Mouse (Mus musculus): ENCODE measurements around the gene Rnf2.

The Rnf2 gene

DNA sequence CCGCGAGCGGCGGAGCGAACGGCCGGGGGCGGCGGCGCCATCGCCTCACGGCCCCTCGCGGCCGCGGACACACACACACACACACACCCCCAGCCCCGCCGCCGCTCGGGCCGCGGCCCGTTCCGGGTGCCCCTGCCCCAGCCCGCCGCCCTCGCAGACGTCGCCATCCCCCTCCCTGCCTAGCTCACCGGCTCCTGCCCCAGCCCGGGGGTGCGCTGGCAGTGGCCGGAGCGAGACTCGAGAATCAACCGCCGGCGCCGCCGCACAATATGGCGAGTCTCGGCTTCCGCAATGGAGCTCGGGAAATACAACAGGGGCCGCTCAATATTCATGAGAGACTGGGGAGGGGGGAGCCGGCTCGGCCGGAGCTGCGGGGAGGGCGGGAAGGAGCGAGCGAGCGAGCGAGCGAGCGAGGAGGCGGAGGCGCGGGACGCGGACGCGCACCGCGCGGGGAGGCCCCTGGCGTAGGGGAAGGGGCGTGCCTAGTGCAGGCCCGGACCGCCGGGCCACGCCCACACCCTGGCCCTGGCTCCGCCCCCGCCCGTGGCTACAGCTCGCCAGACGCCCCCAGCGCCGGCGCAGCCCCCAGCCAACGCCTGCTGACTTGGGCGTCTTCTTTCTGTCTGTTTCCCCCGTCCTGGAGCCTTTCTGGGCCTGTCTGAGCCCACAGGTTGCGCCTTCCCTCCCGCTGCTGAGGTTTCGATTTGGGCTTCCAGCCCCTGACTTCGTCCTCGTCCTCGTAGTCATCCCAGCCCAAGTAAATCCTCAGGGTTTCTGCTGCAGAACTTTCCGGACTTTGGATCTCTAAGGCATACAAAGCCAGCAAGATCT is at the start of gene Rnf2:
TSS of gene Rnf2 (minus strand) at position 425 of the 831 bp plus-strand sequence.
- DNase-seq: peak; percentile 96

- no peak for DNase-seq
Observed at GRCm38 (mm10) chr1:151549794-151550193, 49.0 kb upstream of the Rnf2 start.

GRCm38 (mm10) chr1:151548896-151549610 is 48.3 kb upstream of the Rnf2 start:
- DNase-seq: no peak

DNA sequence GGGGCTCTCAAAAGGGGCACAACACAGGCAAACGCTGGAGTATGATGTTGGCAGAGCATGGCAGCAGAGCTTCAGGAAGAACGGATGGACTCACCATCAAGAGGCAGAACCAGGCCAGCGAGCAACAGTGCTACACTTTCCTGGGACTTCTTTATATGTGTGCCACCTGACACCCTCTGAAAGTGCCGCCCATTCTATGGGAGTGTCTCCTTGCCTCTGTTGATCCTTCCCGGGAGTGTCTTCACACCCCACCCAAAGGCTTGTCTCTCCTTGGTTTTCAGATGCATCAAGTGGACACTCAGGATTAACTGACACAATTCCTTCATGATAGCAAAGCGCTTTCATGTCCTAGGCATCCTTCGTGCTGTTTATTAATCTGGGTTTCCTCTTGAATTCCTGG is 44.8 kb upstream of the Rnf2 start:
- no peak for DNase-seq

GRCm38 (mm10) chr1:151544581-151544980 is 43.8 kb upstream of the Rnf2 start:
- no peak for DNase-seq

GRCm38 (mm10) chr1:151543796-151544477 is 43.2 kb upstream of the Rnf2 start:
- no peak for DNase-seq

- no peak for DNase-seq
Observed at GRCm38 (mm10) chr1:151526701-151527100, 25.9 kb upstream of the Rnf2 start.

DNA sequence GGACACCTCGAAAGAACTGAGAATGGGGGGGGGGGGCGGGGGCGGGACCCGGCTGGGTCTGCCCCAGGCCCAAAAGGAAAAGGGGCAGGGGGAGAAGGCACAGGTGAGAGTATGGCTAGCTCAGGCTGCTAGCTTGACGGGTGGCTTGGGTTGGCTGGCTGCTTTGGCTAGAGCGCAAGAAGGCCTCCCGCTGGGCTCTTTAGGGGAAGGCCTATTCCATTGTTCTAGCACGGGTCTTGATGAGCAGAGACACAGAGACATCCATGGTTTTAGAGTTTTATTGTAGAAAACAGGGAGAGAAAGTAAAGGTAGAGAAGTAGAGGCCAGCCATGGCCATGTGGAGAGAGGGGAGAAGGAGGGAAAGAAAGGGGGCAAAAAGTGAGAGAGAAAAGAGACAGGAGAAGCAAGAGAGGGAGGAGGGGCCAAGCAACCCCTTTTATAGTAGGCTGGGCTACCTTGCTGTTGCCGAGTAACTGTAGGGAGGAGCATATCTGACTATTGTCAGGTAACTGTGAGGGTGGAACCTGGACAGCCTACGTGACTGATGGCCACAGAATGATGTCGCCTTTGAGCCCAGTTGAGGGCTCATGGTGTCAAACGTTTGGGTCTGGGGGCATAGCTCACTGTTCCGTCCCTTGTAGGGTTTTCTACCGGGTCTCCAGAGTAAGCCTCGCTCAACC is 17.0 kb upstream of the Rnf2 start:
- no peak for DNase-seq

DNA sequence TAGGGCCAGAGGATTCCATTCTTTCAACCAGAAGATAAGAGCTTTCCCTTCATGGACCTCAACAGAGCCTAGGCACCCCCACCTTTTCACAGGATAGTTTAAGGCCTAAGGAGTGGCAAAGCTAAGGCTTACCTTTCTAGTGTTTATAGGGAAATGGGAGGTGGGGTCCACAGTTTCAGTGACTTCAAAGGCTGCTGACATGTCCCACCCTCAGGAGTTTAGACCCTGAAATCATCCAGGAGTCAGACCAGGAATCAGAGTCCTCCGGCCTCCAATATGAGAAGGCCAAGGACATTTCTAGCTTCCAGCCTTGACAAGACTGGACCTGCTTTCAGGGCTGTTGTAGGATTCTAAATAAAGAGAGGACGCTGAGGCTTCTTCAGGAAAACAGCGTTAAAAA is 16.1 kb upstream of the Rnf2 start:
- no peak for DNase-seq

GRCm38 (mm10) chr1:151515733-151516132 is 15.0 kb upstream of the Rnf2 start:
- no peak for DNase-seq

GRCm38 (mm10) chr1:151514119-151514518 is 13.4 kb upstream of the Rnf2 start:
- no peak for DNase-seq

GRCm38 (mm10) chr1:151510811-151511210 is 10.1 kb upstream of the Rnf2 start:
- DNase-seq: no peak

DNA sequence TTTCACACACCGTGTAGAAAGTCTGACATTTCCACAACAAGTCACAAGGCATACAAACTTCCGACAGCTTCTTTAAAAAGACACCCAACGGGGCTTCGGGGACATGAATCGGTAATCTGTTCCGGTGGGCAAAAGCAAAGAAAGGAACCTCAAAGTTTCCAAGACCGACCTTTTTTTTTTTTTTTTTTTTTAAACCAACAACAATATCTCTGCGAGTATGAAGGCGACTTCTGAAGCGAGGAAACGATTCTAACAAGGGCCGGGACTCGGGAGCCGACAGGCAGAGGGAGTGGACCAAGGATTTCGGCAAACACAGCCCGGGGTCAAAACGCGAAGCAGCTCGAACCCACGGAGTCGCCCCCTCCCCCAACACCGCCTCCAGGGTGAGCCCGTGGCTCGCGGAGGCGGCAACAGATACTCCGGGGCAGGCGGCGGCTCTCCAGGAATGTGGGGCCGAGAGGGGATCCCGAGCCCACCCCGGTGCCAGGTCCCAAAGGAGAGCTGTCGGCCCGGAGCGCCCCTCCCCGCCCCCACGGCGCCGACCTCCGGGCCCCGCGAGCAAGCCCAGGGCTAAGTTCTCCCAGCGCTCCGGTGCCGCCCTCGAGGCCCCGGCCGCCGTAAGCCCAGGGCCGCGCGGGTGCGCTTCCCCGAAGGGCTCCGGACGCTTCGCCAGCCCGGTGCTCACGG is 797 bp downstream of the Rnf2 start:
- peak; percentile 61 for DNase-seq

DNA sequence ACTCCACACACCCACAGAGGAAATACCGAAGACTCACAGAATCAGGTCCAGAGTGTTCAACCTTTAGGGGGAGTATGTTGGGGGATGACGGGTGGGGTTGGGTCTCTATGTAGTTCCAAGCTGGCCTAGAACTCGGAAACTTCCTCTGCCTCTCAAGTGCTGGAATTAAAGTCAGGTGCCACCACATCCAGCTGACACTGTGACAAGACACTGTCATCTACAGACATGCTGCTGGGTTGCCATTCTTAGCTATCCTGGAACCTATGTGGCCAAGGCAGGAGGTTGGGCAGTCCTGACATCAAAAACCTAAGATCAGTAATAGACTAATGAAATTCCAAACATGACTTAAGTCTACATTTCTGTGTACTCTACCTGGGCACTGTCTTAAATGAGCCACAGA is 2.4 kb downstream of the Rnf2 start:
- no peak for DNase-seq

GRCm38 (mm10) chr1:151497942-151498341 is 2.8 kb downstream of the Rnf2 start:
- DNase-seq: no peak

GRCm38 (mm10) chr1:151497028-151497427 is 3.7 kb downstream of the Rnf2 start:
- peak; percentile 71 for DNase-seq

GRCm38 (mm10) chr1:151495635-151496285 is 5.0 kb downstream of the Rnf2 start:
- DNase-seq: no peak

- DNase-seq: no peak
Observed at GRCm38 (mm10) chr1:151494711-151495110, 6.0 kb downstream of the Rnf2 start.

DNA sequence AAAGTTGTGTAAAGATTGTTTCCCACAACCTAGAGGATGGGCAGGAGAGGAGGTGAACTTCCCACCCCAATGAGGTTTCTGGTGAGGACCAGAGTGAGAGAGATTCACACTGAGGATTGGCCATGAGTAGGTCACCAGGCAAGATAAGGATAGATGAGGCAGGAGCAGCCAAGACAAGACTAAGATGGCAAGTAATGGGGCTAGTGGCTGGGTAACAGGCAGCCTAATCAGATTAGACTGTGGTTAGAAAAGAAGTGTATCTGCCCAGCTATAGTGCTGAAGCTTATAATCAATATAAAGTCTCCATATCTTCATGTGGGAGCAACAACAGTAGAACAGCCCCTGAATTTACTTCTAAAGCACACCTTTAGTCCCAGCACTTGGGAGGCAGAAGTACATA is 6.9 kb downstream of the Rnf2 start:
- no peak for DNase-seq

DNA sequence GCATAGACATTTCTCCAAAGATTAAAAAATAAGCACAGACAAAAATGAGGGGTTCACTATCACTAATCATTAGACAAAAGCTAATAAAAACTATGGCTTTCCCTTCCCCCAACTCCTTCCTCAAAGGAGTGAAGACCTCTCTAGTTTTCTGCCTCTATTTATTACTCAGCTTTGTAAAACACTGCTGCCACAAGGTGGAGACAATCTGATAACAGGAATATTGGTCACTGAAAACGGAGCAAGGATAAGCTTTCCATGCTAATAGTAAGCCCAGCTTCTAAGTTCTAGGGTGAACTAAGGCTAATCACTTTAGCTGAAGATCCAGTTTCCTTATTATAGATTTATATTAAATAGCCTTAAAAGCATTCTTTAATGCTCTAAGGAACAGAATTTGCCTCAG is 8.3 kb downstream of the Rnf2 start:
- DNase-seq: no peak

DNA sequence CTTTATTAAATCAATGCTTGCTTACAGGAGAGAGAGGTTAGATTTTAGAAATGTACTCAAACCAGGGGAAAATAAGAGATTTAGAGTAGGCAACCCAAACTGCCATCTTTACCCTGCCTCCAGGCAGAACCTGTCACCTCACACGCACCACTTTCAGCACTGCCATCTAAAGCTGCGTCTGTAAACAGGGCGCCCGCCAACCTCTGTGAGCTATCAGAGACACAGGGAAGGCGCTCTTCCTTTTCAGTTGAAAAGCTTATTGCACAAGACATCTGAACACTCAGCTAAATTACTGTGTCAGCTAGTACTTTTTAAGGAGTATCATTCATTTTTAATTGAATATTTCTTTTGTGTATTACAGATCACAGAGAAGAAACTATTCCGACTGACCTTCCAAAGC is 10.9 kb downstream of the Rnf2 start:
- no peak for DNase-seq

- DNase-seq: peak; percentile 24
Observed at GRCm38 (mm10) chr1:151484754-151485153, 16.0 kb downstream of the Rnf2 start.

Data from liver (tissue).